Mouse (Mus musculus) bone marrow macrophage, adult 2 months (primary cell): ENCODE results near the gene Ust. TPM values are rescaled to one million over a fixed set of nuclear protein-coding genes. Genes with fewer than 3 reads are reported as not detected.

Source experiments
- H3K27ac ChIP-seq: 2 replicates; pipeline ENCODE4 v1.5.1; 2012; ENCODE audit warnings: low read depth, low read length; ENCODE audit not compliant: insufficient read depth
- H3K4me1 ChIP-seq: 2 replicates; pipeline ENCODE4 v1.6.1; 2012; ENCODE audit warnings: low read length; ENCODE audit not compliant: control insufficient read depth, insufficient read depth
- H3K4me3 ChIP-seq: 2 replicates; pipeline ENCODE4 v1.5.1; 2012; ENCODE audit warnings: mild to moderate bottlenecking, low read length, moderate library complexity; ENCODE audit not compliant: insufficient read depth
- CTCF ChIP-seq: IDR thresholded peaks from 2 replicates; pipeline ENCODE4 v1.5.1; 2012; ENCODE audit warnings: low read depth, mild to moderate bottlenecking, low read length, moderate library complexity
- POLR2A ChIP-seq: IDR thresholded peaks from 2 replicates; pipeline ENCODE4 v1.6.1; 2012; ENCODE audit warnings: mild to moderate bottlenecking, low read depth, low read length, borderline replicate concordance
- polyA plus RNA-seq: library from polyadenylated mRNA; stranded (reverse); fragments of >200 nt; gene quantifications from 2 replicates; pipeline ENCODE4 v1.2.4, GENCODE M21; 2012; ENCODE audit not compliant: missing spikeins, insufficient read depth, insufficient read length

Ust gene
- polyA plus RNA-seq, 1 experiment = 3.9 TPM

DNA sequence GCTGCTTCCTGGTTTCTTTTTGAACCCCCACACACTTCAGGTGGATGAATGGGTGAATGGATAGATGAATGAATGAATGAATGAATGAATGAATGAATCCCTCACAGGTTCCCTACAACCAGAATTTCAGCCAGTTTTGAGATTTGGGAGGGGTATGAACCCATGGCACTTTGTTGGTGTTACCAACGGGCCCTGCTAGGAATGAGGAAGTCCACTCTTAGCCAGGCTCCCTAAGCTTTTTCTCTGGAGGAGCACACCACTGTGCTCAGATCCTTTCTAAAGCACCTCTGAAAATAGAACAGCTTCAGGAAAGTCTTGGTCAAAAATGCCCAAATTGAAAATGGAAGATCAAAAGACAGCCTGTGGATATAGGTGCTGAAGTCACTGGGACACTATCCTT, 6.7 kb upstream of the Ust start:
- Histone ChIP-seq H3K4me1 (peaks cover 10% of the 10 kb centered on the region), H3K4me3 (no peak overlapping the region), H3K27ac (no peak overlapping the region)
- TF ChIP-seq POLR2A (no peak), CTCF (no peak)

DNA sequence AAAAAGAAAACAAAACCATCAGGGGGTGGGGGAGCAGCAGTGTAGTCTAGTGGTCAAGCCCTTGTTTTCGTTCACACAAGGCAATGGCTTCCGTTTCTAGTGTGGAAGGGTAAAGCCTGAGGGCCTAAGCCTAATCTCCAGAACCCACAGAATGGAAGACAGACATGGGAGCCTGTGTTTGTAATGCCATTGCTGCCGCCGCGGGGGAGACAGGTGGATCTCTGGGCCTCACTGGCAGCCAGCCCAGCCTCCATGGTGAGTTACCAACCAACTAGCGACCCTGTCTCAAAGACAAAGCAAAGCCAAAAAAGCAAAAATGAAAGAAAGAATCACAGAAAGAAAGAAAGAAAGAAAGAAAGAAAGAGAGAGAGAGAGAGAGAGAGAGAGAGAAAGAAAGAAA, 2.9 kb upstream of the Ust start:
- no peak overlapping the region for H3K4me3 ChIP-seq
- peaks cover 26% of the 10 kb centered on the region for H3K4me1 ChIP-seq
- H3K27ac ChIP-seq = no peak overlapping the region
- no peak for TF ChIP-seq POLR2A
- TF ChIP-seq CTCF = no peak

DNA sequence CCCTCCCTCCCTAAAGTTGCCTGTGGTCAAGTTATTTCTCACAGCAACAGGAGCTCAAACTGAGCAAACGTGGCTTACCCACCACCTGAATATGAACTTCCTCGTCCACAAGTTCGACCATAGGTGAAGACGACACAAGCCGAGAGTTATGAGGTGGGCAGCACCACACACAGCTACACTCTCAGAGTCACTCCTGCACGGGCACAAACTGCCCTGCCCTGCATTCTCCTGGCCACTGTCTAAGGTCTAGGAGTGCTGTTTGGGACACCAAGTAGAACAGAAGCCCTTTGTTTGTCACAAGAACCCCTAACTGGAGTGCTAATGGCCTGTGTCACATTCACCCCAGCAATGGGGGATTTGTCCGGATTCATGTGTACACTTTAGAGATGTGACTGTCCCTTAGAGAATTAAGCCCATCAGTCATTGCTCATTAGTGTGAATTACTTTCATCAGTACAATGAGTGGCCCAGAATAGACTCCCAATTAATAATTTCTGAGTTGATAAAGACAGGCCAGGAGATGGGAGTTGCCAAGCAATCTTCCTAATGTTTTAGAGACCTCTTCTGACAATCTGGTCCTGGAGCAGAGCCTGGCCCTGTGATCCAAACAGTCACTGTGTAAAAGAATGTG, 2.3 kb upstream of the Ust start:
- Histone ChIP-seq H3K27ac (no peak overlapping the region), H3K4me3 (no peak overlapping the region), H3K4me1 (peaks cover 26% of the 10 kb centered on the region)
- no peak for TF ChIP-seq CTCF
- TF ChIP-seq POLR2A = no peak

DNA sequence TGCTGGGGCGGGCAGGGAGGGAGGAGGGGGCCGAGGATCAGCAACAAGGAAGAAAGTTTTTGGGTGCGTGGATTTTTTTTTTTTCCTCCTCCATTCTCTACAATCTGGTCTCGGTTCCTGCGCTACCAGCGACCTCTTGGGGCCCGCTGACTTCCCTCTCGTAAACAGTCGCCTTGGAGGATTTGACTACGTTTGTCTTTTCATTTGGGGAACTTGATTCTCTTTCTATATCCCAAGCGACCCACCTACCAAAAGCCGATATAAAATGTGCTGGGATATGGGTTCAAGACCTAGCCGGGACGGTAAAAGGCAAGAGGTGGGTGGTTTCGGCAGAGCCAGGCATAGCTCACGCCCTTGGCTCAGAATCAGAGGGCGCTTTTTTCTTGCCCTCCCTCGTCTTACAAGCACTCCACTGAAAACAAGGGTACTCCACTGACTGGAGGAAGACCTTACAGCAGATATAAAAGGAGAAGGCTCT, 428 bp upstream of the Ust start:
- Histone ChIP-seq H3K4me3 (peak overlapping the region; percentile 96), H3K4me1 (peaks cover 27% of the 10 kb centered on the region), H3K27ac (peak overlapping the region; percentile 73)
- TF ChIP-seq POLR2A (no peak), CTCF (peak; percentile 34)

DNA sequence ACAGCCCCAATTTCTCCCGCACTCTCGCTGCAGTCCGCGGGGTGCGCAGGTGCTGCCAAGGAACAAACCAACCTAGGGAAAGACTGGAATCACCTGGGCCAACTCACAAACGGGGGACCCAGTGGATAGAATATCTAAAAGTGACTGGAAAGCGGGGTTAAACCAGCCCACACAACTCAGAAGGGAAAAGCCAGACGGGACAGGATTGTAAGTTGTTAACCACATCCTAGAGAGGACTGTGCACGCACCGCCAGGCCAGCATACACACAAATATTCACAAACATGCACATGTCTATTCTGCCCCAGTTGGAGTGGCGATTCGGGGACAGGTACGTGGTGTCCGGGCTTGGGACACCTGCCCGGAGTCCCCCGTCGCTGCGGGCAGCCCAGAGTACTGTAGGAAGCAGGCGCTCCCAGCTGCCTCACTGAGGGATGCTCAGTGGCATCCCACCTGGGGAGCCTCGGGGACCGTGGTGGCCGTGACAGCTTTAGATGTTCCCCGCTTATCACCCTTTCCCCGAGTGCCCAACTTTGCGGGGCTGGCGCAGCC, 959 bp downstream of the Ust start:
- peak overlapping the region; percentile 96 for H3K4me3 ChIP-seq
- H3K27ac ChIP-seq = no peak overlapping the region
- TF ChIP-seq CTCF = no peak
- TF ChIP-seq POLR2A = no peak
- peaks cover 38% of the 10 kb centered on the region for H3K4me1 ChIP-seq

DNA sequence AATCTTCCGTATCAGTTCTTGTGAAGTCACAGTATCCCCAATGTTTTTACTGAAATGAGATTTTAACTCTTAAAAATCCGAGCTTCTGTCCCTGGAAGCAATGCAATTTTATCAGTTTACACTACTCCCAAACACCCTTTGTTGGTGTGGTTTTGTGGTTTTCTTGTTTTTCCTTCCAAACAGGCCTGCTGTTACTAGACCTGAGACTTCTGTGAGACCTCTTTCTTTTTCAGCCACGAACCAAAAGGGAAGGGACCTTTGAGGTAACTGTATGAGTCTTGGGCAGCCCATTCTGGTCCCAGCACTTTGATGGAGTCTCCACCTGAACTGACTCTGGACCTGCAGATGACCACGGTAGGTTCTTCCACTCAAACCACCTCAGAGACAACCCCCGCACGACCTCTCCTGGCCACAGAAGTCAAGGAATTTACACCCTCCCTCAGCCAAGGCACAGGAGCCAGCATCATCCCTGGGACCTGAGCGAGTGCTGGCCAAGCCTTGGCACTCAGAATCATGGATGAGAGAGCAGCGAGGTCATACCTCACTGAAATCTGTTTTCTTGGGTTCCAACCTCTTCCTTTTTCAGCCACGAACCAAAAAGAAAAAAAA, 1.6 kb downstream of the Ust start:
- H3K27ac ChIP-seq = no peak overlapping the region
- H3K4me1 ChIP-seq = peaks cover 38% of the 10 kb centered on the region
- no peak for TF ChIP-seq POLR2A
- TF ChIP-seq CTCF = no peak
- peak overlapping the region; percentile 96; the same call in 1 of the 2 replicates for H3K4me3 ChIP-seq

DNA sequence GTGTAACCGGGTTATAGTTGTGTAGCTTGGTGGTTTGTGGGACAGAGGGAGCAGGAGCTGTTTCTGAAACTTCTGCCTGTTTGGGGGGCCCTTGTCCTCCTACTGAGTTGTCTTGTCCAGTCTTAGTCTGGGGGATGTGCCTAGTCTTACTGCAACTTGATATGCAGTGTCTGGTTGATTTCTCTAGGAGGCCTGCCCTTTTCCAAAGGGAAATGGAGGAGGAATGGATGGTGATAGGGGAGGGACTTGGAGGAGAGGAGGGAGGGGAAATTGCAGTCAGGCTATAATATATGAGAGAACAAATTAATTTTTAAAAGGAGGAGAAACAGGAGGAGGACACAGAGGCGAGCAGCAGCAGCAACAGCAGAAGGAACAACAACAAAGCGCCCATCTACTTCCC, 4.9 kb downstream of the Ust start:
- H3K27ac ChIP-seq = peak overlapping the region; percentile 3; the same call in 1 of the 2 replicates
- H3K4me1 ChIP-seq = peaks cover 23% of the 10 kb centered on the region
- TF ChIP-seq POLR2A = no peak
- TF ChIP-seq CTCF = no peak
- H3K4me3 ChIP-seq = no peak overlapping the region

DNA sequence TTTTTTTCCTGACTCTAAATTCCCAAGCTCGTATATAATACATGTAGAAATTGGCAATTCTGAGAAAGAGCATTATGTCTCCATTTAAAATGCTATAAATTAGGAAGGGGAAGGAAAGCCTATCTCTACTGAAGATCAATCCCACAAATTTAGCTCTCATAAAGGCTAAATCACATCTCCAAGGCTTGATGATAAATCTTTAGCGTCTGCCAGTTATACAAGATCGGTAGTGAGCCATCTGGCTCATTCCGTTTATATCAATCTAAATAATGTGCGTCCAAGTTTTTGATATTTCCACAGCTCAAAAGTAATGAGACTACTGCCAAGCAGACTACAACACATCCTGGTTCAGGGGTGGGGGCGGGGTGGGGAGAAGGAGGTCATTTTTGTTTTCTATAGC, 6.4 kb downstream of the Ust start:
- Histone ChIP-seq H3K4me3 (no peak overlapping the region), H3K27ac (no peak overlapping the region), H3K4me1 (peaks cover 20% of the 10 kb centered on the region)
- no peak for TF ChIP-seq CTCF
- TF ChIP-seq POLR2A = no peak

DNA sequence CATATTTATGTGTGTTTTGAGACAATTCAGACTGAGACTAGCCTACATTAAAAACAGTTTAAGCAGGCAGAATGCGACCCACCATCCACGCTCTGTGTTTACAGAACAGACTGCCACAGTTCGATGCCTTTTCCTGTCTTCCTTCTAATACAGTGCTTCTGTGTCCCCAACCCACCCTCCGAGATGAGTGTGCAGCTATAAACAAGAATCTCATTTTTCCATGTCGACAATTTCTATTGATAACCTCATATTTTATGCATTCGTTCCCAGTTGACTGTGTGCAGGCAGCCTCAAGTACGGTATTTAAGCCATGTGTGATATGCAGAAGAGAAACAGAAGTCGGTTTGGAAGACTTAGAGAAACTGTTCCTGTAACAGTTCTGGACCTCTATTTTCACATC, 6.9 kb downstream of the Ust start:
- Histone ChIP-seq H3K4me1 (peaks cover 16% of the 10 kb centered on the region), H3K27ac (no peak overlapping the region), H3K4me3 (no peak overlapping the region)
- TF ChIP-seq POLR2A (no peak), CTCF (no peak)

DNA sequence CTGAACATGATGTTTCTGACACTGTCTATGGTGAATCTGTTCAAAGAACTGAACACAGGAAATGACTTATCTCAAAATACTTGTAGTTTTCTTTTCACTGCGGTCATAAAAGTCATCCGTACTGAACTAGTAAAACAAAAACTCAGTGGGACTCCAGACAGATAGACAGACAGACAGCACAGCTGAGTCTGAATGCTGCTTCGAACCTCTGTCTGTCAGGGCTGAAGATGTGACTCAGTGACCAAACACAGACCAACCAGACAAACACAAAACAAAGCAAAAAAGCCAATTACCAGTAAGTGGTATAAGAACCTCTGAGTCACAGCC, 12.4 kb downstream of the Ust start:
- H3K27ac ChIP-seq = no peak overlapping the region
- no peak overlapping the region for H3K4me3 ChIP-seq
- TF ChIP-seq CTCF (no peak), POLR2A (no peak)
- peaks cover 19% of the 10 kb centered on the region for H3K4me1 ChIP-seq
